Mouse (Mus musculus): ENCODE measurements around the gene Ccnd2.

- TF ChIP-seq EP300 (optimal IDR thresholded peaks at IDR 0.05): no peak
- no peak for TF ChIP-seq CTCF (IDR thresholded peaks at IDR 0.05; ENCODE audit: low read depth)
Measured at GRCm38 (mm10) chr6:127114753-127115456, 37.1 kb downstream of the Ccnd2 start.
